Mouse (Mus musculus): ENCODE measurements around the gene Olfr156.
A peak's percentile ranks its signal among the peaks of the same experiment; 100 is the strongest.
"Not testable (repeated sequence)": the region's sequence is repeated elsewhere in the genome, so short reads cannot be mapped to it uniquely, and the experiment has no call there.

The Olfr156 gene

DNA sequence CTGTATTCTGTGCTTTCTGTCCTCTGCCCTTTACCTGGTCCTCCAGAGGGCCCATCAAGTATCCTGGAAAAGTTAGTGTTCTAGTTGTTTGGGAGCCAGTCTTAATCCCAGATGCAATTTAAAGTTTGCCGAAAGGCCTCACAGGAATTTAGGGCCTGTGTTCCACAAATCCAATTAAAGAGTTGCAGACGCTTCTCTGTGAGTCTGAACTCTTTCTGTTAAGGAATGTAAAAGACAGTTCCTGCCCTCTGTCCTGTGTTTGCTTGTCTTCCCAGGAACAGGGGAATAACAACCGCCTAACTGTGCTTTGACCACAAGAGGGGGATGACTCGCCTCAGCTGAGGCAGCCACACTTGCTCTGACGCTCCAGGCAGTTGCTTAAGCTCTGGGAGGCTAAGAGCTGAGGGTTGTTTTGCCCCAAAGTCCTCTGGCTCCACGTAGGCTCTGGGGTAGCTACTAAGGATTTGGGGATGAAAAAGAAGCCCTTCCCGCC lies at the start of gene Olfr156:
TSS of gene Olfr156 (minus strand) at position 51 of the 493 bp plus-strand sequence.
- DNase-seq (ENCODE audit: extremely low read depth, low read depth) = no peak

- DNase-seq (ENCODE audit: extremely low read depth, low read depth) = no peak
These were observed 46.1 kb upstream of the Olfr156 start for GRCm38 (mm10) chr4:43869821-43870220.

GRCm38 (mm10) chr4:43863298-43863697 lies 39.6 kb upstream of the Olfr156 start:
- DNase-seq (ENCODE audit: extremely low read depth, low read depth) = no peak

DNA sequence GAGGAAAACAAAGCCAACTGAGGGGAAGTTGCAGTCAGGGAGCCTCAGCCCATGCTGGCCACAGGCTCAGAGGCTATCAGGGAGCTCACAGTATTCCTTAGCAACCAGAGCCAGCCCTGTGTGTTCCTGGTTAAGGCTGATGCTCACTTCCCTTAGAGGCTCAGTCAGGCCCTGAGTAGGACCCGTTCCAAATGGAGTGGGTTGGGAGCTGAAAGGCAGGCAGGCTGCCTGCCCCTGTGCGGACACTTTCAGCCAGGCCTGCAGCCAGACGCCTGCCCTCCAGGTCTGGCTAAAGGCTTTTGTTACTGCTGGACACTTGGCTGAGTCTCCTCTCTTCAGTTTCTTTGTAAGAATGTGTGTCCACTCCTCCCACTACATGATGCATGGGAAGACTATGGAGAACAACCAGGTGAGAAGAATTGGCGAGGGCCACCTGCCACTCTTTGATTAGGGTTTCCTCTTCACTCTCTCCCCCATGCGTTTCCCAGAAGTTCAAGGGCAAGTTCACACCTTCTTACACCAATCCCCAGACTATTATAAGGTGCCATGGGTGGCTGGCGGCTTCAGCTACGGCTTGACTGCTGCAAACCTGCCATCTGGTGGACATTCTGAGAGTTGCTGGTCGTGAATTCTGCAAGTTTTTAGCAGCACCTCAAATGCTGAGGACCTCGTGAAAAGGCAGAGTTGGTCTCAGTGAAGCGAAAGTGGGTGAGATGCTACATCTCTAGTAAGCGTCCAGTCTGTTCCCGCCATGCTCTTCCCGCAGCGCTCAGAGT lies 37.2 kb upstream of the Olfr156 start:
- DNase-seq (ENCODE audit: extremely low read depth, low read depth) = peak; percentile 36

DNA sequence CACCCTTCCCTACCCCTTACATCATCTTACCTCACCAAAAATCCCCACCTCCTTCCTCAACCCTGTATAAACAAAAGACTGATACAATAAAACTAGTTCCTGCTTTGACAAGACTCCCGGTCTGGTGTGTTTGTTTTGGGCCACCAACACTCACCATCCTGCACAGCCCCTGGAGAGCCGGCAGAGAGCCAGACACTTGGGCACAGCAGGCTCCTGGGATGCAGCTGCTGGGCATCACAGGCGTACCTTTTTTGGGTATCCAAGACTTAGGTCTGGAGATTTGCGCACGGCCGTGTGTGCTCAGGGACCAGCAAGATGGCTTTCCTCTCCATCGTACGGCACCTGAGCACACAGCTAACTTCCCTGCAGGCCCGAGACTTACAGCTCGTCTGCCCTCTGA lies 36.2 kb upstream of the Olfr156 start:
- no peak for DNase-seq (ENCODE audit: extremely low read depth, low read depth)

DNA sequence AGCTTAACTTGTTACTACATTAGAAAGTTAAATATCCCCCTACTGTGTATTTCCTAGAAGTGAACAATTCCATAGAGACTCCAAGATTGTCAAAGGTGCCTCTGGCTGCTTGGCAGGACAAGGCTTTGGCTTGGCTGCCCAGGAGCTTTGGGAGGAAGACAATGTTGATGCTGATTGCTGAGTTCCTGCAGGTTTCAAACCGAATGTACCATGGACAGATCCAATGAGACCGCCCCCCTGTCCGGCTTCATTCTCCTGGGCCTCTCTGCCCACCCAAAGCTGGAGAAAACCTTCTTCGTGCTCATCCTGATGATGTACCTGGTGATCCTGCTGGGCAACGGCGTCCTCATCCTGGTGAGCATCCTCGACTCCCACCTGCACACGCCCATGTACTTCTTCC lies 30.4 kb upstream of the Olfr156 start:
- no peak for DNase-seq (ENCODE audit: extremely low read depth, low read depth)

GRCm38 (mm10) chr4:43851265-43851664 lies 27.6 kb upstream of the Olfr156 start, which contains the start of gene Olfr155:
TSS of gene Olfr155 (plus strand) at chr4:43851565.
- no peak for DNase-seq (ENCODE audit: extremely low read depth, low read depth)

DNA sequence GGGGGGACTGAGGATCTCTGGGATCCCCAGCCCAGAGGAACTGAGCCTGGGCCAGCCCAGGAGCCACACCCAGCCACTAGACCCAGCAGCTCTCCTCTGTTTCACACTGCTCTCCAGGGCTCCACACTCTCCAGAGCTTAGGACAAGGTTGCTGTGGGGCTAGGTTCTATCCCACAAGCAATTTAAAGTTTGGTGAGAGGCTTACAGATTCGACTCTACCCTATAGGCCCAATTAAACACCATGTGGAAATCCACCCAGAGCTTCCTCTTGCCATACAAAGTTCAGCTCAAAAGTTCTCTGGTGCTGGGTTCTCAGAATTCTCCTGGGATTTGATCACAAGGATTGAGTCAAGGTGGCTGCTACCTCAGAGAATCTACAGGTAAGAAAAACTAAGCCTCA lies 16.4 kb upstream of the Olfr156 start, which contains the start of gene Olfr157:
TSS of gene Olfr157 (minus strand) at position 101 of the 400 bp plus-strand sequence.
- no peak for DNase-seq (ENCODE audit: extremely low read depth, low read depth)

DNA sequence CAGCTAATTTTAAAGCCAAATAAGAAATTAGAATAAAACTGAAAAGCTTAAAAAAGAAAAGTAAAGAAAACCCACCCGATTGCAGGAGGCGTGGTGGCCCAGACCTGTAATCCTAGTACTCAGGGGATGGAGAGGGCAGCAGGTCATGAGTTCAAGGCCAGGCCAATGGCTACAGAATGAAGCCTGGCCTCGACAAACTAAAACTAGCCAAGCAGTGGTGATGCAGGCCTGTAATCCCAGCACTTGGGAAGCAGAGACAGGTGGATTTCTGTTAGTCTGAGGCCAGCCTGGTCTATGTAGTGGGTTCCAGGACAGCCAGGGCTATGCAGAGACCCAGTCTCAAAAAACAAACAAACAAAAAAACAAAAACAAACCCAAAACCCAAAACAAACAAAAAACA lies 14.6 kb upstream of the Olfr156 start:
- no peak for DNase-seq (ENCODE audit: extremely low read depth, low read depth)

GRCm38 (mm10) chr4:43834749-43835148 lies 11.1 kb upstream of the Olfr156 start:
- no peak for DNase-seq (ENCODE audit: extremely low read depth, low read depth)

DNA sequence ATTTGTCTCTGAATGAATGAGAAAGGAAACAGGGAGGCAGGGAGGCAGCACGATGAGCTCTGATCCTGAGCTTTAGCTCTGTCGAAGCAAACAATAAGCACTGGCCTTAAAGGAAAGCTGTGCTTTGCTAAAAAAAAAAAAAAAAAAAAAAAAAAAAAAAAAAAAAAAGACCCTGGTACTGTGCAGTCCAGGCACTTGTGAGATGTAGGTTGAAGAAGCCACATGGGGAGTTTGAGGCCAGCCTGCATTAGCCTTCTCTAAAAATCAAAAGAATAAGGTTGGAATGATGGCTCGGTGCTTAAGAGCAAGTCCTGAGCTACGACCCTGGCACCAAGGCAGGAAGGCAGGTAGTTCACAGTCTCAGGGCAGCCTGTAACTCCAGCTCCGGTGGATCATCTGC lies 10.1 kb upstream of the Olfr156 start:
- DNase-seq (ENCODE audit: extremely low read depth, low read depth) = no peak

GRCm38 (mm10) chr4:43832031-43832430 lies 8.3 kb upstream of the Olfr156 start:
- DNase-seq (ENCODE audit: extremely low read depth, low read depth) = peak; percentile 9

GRCm38 (mm10) chr4:43828806-43829205 lies 5.1 kb upstream of the Olfr156 start:
- DNase-seq (ENCODE audit: extremely low read depth, low read depth) = no peak

DNA sequence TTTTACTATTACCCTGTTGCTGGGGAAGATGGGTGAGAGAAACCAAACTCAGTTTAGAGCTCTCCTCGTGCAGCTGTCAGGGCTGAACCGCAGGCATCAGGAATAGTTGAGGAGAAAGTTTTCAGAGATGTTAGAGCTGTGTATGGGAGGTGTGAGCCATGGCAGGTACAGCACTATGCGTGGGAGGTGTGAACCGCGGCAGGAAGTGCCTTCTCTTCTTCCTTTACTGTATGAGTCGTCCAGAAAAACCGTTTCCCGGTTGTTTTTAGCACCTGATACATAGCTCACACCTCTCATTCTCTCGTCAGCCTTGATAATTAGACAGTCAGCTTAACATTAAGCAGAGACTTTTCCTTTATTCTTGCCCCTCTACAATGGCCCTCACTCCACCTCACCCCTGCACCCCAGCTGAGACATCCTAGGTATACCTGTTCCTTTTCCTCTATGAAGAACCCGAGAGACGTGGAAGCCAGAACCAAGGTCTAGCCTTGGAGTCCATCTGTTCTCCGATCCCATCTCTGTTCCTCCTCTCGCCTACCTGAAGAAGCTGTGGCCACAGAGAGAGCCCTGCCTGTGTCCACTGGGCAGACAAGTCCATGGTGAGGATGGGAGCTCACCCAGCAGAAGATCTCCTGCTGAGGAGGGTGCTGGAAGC lies 672 bp downstream of the Olfr156 start:
- no peak for DNase-seq (ENCODE audit: extremely low read depth, low read depth)

DNA sequence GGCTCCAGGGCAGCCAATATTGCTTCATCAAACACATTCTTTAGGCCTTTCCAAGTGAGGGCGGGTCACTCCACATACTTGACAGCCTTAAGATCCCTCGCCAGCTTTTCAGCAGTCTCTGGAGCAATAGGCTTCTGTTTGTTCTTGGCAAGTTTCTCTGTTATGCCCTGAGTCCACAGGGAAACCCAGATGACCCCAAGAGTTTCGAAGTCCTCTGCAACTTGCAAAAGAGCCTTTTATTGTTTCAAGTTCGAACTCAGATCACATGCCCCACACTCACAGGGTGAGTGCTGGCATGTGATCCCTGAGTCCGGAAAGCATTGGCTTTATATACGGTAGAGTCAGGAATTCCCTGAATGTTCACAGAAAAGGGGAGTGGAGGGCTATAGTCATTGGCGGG lies 24.8 kb downstream of the Olfr156 start:
- DNase-seq (ENCODE audit: extremely low read depth, low read depth) = no peak

- DNase-seq (ENCODE audit: extremely low read depth, low read depth) = not testable (repeated sequence)
These were observed 27.9 kb downstream of the Olfr156 start for GRCm38 (mm10) chr4:43795844-43796243.

GRCm38 (mm10) chr4:43795296-43795695 lies 28.4 kb downstream of the Olfr156 start:
- DNase-seq (ENCODE audit: extremely low read depth, low read depth) = no peak

DNA sequence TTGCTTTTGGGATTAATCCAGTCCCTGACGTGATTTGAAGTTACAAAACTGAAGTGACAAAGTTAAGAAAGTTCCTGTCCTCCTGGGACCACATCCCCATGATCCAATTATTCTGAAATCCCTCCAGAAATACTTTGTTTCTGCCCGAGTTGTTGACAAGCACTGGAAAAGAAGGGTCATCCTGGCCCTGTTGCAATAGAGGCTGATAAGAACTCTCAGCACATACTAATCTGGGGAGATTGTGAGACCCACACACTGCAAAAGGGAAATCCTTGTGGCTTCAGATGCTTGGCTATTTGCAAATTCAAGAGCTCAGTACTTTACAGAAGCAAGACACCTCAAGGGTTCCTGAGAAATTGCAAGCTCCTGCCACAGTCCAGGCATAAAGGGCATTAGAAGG lies 51.4 kb downstream of the Olfr156 start:
- DNase-seq (ENCODE audit: extremely low read depth, low read depth) = no peak

DNA sequence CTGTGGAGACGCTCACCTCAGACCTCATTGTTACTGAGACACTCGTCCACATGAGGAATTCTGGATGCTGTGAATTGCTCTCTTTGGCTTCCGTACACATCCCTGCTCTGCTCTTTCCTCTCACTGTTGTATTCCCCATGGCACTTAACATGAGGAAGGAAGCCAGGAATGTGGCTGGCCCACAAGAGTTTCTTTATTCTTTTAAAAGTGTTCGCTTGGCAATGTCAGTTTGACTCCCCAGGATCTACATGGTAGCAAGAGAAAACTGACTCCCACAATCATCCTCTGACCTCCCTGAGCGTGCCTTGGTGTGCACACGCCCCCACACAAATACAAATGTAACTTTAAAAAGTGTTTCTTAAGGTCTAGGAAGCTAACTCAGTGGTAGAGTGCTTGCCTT lies 52.1 kb downstream of the Olfr156 start:
- DNase-seq (ENCODE audit: extremely low read depth, low read depth) = no peak

DNA sequence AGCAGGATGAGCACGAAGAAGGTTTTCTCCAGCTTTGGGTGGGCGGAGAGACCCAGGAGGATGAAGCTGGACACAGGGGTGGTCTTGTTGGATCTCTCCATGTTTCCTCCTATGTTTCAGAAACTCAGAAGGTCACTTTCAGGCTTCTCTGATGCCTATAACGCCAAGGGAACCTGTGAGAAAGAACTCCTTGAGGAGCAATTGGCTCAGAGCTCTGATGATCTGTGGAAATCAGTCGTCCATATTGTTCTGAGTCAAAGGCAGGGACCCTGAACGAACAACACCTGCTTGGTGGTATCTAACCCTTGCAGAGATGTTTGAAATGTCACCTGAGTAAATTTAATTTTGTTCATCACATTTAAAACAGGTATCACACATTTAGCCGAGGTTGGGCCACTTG lies 52.8 kb downstream of the Olfr156 start, which contains the start of gene Olfr159:
TSS of gene Olfr159 (minus strand) at position 101 of the 400 bp plus-strand sequence.
- DNase-seq (ENCODE audit: extremely low read depth, low read depth) = no peak
